Mouse (Mus musculus) WW6 (cell line): Measurements from ENCODE around the gene Brms1l.
"Not testable (repeated sequence)": the region's sequence is repeated elsewhere in the genome, so short reads cannot be mapped to it uniquely, and the experiment has no call there.

Source experiments
- DNase-seq: peaks from one replicate; pipeline ENCODE4 v3.0.0-alpha.2; 2013; ENCODE audit warnings: low read depth, low spot score

Gene Brms1l

DNA sequence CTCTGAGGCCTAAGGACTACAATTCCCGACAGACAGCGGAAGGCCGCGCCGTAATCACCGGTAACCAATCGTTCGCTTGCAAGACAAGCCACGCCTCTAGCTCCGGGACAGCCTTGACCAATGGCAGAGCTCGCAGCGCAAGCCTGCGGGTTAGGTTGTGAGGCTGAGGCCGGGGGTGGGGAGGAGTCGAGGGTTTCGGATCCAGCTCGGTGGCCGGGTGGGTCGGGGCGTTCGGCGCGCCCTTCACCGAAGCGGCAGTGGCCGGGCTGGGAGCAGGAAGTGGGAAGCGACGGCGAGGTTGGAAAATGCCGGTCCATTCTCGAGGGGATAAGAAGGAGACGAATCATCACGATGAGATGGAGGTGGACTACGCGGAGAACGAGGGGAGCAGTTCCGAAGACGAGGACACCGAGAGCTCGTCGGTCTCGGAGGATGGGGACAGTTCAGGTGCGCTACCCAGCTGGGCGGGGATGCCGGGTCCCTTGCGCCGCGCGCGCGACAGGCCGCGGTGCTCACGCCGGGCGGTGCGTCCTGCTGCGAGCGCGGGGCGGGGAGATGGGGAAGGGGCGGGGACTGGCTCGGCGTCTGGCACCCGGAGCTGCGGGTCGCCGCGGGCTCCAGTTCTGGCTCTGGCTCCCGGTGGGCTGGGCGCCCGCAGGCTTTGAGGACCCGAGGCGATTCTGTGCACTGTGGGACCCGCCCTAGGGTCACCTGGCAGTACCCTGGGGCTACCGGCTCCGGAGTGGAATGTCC, at the start of gene Brms1l:
Gene Brms1l, plus strand, starts transcription at position 126 of the 753 bp plus-strand sequence.
- DNase-seq, result peak; percentile 95

DNA sequence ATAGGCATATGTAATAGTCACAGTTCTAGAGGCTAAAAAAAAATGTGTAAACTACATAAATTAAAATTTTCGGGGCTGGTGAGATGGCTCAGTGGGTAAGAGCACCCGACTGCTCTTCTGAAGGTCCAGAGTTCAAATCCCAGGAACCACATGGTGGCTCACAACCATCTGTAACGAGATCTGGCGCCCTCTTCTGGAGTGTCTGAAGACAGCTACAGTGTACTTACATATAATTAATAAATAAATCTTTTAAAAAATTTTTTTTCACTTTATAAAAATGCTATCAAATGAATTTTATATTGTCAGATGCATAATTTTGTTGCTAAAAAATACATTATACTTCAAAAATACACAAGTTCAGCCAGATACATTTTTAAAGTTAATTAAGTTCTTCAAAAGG, 41.6 kb upstream of the Brms1l start:
- not testable (repeated sequence) for DNase-seq

DNA sequence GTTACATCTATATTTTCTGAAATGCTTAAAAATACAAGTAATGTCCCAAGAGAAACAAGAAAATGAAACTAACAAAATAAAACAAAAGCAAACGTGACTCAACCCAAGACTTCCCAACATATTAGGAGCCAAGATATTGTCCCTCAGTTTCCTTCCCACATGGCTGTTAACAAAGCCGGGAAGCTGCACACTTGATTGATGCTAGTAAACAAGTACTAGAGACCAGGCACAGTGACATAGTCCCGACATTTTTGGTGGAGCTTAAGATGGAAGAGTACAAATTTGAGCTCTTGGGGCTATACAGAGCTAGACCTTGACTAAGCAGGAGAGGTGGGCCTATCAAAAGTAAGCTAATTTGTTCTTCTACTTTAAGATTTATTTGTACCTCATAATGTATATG, 39.0 kb upstream of the Brms1l start:
- no peak for DNase-seq

DNA sequence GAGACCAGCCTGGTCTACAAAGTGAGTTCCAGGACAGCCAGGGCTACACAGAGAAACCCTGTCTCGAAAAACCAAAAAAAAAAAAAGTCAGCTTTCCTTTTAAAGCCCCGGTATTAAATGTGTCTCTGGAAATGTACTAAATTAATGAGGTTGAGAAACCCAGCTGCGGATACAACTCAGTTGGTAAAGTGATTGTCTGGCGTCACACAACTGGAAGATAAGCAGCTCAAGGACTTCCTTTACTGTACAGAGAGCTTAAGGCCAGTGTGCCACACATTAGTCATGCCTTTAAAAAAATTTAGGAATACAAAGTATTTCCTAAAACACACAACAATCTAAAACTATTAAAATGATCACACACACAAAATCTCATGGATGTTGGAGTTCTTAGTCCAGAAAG, 37.4 kb upstream of the Brms1l start:
- no peak for DNase-seq

DNA sequence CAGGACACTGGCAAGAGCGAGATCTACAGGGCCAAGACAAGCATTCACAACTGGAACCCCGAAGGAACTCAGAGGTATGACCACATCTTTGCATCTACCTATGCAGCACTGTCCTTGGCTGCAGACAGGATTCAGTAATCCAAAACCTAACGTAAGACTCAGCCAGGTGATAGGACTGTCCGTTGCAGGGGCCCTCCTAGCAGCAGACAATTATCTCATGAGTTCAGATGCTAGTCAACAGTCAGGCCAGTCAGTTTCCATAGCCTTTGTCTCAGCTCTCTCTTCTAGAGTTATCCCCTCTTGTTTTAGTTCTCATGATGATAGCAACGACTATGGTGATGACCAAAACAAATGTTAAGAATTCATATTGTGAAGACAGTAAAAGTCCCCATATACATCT, 36.0 kb upstream of the Brms1l start:
- no peak for DNase-seq

DNA sequence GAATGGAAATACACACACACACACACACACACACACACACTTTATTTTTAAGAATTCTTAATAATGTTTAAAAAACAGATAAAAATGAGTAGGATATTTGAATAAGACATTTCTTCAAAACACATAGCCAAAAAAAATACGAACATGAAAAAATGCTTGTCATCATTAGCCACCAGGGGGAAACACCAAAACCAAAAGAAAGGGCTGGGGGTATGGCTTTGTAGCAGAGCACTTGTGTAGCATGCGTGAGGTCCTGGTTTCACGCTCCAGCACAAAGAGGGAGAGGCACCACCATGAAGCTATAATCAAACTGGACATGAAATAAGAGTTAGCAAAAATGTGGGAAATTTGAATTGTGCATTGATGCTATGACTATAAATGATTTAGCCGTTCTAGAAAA, 35.0 kb upstream of the Brms1l start:
- DNase-seq, result no peak

DNA sequence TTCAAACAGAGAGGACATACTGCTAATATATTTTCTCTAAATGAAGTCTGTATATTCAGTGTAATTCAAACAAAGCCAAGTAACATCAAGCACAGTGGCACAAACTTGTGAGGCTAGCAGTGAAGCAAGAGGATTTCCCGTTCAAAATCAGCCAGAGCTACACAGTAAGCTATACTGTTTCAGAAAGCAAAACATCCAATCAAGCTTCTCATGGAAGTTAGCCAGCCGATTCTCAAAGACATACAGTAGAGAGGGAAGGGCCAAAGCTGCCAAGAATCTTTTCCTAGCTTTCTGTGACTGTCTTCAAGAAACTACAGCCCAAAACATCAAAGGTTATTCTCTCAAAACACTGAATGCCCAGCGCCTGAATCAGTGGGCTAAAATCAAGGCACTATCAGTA, 31.1 kb upstream of the Brms1l start:
- no peak for DNase-seq

DNA sequence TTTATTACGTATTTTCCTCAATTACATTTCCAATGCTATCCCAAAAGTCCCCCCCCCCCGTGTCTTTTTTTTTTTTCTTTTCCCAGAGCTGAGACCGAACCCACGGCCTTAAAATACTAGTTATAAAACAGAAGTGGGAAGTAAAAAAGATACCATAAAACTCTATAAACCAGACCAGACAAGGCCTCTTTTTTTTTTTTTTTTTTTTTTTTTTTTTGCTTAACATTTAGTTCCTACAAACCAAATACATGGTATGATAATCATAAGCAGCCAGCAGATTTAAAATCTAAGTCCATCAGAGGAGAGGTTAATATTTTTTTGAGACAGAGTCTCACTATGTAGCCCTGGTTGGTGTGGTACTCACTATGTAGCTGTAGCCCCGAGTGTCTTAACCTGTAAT, 19.6 kb upstream of the Brms1l start:
- DNase-seq, result no peak

DNA sequence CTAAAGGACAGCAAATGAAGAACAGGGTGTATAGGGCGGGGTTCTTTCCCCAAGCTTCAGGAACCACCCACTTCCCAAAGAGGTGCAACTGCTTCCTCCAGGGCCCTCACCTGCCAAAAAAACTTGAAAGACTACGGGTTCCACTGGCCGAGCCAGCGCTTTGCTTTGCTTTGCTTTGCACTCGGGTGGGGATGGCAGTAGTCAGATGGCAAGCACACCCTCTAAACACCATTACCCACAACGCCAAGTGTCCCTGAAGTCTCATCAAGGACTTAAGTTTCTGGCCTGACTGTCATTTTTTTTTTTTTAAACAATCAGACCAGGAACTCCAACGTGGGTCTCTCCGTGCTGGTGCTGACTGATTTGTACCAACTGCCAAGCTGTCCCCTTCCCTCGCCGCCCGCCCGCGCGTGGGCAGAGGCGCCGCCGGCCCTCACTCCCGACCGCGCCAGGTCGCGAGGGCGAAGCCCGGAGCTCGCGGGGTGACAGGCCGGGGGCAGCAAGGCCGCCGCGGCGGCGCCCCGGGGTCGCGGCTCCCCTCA, 15.9 kb upstream of the Brms1l start:
- DNase-seq, result no peak

DNA sequence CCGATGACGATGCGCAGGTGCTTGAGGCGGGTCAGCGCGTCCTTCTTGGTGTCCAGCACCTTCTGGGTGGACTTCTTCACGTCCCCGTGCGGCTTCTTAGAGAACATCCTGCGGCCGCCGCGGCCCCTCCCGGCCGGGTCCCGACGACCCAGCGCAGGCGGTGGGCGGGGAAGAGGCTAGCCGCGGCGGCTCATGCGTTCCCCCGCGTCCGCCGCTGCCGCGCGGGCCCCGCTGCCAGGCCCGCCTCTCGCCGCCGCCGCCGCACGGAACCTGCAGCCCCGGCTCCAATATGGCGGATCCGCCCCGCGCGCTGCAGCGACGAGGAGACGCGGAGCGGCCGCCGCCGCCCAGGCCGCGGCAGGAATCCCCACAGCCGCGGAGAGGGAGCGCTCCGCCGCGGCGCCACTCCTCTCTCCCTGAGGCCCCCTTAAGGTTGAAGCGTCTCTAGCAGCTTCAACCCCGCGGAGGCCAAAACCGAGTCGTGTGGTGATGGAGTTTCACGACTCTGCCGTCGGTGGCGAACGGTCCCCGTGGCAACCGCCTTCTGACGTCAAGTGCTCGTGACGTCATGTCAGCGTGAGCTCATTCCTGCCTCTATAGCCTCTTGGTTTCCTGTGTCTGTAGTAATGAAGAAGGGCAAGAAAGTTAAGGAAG, 15.3 kb upstream of the Brms1l start, which contains the start of gene Ralgapa1:
Gene Ralgapa1, minus strand, starts transcription at position 507 of the 654 bp plus-strand sequence.
- peak; percentile 87 for DNase-seq

DNA sequence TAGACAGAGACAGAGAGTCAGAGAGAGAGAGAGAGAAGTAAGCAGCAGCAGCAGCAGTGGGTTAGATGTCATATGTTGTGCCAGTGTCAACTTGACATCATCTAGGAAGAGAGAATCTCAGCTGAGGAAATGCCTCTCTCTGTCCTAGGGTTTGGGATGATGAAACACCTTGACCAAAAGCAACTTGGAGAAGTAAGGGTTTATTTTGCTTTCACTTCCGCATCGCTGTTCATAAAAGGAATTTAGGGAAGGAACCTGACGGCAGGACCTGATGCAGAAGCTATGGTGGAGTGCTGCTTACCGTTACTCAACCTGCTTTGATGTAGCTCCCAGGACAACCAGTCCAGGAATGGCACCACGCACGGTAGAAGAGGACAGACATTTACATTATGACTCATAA, 12.1 kb upstream of the Brms1l start:
- no peak for DNase-seq

DNA sequence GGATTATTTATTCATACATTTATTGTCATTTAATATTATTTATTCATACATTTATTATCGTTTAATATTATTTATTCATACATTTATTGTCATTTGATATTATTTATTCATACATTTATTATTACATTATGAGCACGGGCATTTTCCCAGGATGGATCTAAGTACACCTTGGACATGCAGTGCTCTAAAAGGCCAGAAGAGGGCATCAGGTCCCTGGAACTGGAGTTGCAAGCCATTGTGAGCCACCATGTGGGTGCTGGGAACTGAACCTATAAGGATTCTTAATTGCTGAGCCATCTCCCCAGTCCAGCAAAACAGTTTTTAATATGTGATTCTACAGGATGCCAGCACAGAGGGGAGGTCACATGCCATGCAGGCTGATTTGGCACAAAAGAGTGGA, 10.6 kb upstream of the Brms1l start:
- no peak for DNase-seq

DNA sequence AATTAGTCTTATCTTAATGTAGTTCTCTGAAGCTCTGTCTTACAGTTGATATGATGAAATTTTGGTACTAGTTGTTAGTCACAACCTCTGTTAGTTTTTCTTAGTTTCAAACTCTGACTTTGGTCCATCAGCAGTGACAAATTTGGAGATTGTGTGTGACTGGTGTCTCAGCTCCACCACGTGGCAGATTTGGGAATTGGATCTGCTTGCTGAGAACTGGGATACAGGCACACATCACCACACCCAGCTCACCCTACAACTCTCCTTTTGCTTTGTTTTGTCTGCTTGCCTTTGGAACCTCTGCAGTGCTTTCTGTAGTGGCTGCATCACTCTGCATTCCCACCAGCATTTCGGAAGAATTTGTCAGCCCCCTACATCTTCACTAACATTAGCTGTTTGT, 5.0 kb upstream of the Brms1l start:
- DNase-seq, result no peak

DNA sequence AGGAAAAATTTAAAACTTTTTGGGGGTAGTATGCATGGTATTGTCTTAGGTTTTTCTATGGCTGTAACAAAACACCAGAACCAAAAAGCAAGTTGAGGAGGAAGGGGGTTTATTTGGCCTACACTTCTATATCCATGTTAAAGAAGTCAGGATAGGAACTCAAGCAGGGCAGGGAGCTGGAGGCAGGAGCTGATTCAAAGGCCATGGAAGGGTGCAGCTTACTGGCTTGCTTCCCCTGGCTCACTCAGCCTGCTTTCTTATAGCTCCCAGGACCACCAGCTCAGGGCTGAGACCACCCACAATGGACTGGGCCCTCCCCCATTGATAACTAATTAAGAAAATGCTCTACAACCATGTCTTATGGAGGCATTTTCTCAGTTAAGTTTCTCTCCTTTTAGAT, 3.2 kb upstream of the Brms1l start:
- no peak for DNase-seq

DNA sequence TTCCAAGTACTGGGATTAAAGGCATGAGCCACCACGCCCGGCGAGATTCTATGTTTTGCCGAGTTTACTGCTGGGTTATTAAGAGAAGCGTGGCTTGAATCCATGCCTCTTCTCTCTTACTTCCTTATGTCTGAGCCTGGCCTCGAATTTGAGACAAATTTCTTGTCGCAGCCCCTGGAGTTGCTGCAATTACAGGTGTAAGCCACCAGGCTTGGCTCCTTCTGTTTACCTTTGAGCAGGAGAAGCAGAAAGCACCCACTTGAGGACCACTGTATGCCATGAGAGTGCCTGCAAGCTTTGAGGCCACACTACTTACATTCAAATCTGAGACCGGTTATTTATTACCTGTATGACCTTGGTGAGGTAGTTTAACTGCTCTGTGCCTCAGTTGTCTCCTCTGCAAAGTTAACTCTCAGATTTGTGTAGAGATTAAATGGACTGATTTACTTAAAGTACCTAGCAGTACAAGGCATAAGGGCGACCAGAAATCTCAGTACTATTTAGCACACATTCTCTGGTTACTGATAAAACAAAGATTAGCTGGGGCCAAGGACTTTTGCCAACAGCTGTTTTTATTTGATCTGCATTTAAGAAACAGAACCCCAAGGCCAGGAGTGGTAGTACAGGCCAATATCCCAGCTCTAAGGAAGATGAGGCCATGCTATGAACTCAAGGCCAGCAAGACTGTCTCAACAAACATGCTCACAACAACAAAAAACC, 2.1 kb upstream of the Brms1l start:
- no peak for DNase-seq

DNA sequence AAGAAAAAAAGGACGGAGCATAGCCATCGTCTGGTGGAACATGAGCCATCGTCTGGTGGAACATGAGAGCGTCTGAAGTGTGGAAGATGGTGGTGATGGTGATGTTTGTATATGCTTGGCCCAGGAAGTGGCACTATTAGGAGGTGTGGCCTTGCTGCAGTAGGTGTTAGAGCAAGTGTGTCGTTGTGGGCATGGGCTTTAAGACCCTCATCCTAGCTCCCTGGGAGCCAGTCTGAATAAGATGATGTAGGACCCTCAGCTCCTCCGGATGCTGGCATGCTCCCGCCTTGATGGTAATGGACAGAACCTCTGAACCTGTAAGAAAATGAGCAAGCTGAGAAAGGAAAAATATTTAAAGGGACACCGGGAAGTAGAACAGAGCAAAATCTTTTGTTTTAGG, 1.2 kb upstream of the Brms1l start:
- DNase-seq, result no peak

DNA sequence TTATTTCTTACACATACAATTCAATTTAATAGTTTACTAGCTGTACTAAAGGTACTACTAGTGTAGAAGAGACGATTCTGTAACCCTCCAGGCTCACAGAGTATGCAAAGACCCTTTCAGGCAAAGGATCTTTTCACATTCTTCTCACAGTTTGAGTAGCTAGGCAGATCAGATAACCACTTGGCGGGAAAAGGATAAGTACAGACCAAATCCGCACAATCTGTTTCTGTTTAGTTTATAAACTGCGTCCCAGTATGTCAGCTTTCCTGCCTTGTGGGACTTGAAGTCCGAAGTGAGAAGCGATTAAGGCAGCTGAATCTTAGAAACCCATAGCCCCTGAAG, 296 bp upstream of the Brms1l start:
- DNase-seq, result no peak

DNA sequence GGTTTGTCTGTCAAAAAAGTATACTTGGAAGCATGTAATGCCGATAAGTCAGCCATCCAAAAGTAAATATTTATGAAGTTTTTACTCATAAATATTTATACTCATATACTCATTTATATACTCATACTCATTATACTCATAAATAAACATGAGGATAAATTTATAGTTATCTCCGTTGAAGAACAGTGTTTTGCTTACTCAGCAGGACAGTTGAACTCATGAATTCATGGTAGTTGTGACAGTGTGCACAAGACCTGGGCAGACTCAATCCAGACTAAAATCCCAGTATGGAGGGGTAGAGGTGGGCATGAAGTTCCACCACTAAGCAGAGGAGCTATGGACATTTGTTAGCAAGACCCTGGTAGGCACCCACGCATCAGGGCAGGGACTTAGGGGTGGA, 1.4 kb downstream of the Brms1l start:
- no peak for DNase-seq

DNA sequence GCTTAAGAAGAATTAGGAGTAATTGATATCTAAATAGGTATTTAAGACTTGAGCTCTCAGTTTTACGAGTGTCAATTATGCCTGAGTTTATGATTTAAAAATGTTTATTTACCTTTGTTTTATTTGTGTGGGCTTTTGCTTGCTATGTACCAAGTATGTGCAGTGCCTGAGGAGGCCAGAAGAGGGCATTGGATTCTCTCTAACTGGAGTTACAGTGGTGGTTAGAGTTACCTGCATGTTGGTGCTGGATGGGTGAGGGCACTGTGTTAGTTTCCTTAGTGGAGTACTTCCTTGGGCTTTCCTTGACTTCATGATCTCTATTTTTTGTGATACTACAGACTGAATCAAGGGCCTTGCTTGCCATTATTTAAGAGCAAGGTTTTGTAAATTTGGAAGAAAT, 10.6 kb downstream of the Brms1l start:
- no peak for DNase-seq

DNA sequence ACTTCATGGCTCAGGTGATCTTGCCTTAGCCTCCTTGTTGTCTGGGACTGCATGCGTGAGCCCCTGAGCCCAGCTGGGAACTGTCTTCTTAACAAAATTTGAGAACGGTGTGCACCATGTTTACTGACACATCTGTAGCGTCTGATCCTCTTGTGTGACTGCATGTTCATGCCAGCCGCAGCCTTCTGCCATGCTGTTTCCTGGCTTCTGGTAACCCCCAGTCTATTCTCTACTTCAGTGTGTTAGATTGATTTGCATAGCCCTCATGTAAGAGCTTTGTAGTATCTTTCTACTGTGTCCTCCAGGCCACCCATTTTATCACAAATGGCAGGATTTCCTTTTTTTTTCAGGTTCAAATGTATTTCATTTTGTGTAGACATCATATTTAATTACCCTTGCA, 11.7 kb downstream of the Brms1l start:
- no peak for DNase-seq

DNA sequence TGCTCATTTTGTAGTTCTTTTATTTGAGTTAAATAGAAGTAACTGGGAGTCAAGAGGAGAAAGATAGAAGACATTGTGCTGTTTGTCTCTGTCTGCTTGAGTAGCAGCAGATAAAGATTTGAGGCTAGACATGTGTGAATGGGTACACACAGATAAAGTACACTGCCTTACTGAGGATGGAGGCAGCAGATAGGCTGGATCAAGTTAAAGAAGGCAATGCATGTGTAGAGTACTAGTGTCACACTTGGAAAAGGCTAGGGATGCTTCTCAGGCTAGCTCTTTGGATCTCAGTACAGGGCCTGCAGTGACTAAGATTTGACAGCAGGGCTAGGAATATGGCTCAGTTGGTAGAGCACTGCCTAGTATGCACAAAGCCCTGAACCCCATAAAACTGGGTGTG, 14.5 kb downstream of the Brms1l start:
- DNase-seq, result no peak
